Mouse (Mus musculus): ENCODE measurements at regions not wholly inside any gene's neighbourhood (a gene's known extent, or its start where the extent isn't known, plus 50 kb on each side); places are given as distances from the start of the nearest gene placed in this dataset.
A peak's percentile ranks its signal among the peaks of the same experiment; 100 is the strongest.

- no peak for DNase-seq (ENCODE audit: low spot score in 2 of 2)
Measured at GRCm38 (mm10) chr10:122197703-122198102, 100.5 kb upstream of the Rxylt1 start.

GRCm38 (mm10) chr10:122194139-122194538 is 97.0 kb upstream of the Rxylt1 start:
- no peak for DNase-seq (ENCODE audit: low spot score in 2 of 2)

GRCm38 (mm10) chr10:122193343-122193742 is 96.2 kb upstream of the Rxylt1 start:
- no peak for DNase-seq (ENCODE audit: low spot score in 2 of 2)

GRCm38 (mm10) chr10:122185152-122185745 is 88.1 kb upstream of the Rxylt1 start:
- DNase-seq (ENCODE audit: low spot score in 2 of 2) = no peak

DNA sequence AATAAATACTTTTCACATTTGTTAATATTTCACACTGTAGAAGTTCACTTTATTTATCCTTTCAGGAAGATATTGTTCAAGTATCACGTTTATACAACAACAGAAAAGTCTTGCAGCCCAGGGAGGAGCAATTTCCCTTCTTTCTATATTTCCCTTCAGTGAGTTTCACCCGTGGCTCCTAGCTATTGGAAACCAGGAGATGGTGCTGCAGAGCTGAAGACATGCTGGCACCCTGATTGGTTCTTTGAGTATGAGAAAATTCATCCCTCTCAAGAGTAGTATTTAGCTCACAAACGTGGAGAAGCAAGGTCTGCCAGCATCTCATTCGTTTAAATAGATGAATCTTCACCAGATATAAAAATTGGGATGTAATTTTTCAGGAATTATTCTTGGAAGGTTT is 85.9 kb upstream of the Rxylt1 start:
- DNase-seq (ENCODE audit: low spot score in 2 of 2) = peak; percentile 20 to 28

DNA sequence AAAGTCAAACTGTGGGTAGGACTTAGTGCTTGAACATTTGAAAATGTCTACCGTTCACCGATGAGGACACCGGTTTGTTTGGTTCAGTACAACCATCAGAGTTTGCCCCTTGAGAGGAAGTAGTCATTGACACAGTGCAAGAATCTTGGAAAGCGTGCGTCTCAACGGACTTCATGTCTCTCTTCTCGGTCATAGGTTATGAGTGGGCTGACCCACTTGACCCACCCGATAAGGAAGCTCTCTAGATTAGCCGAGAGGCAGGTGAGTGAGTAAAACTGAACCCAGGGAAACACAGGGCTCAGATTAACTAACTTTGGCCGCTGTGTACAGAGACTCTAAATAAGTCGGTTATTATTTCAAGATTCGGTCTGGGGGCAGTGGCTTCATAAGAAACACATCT is 51.9 kb upstream of the Rxylt1 start:
- no peak for DNase-seq (ENCODE audit: low spot score in 2 of 2)

GRCm38 (mm10) chr10:122148609-122149008 is 51.4 kb upstream of the Rxylt1 start:
- DNase-seq (ENCODE audit: low spot score in 2 of 2) = no peak
